Mouse (Mus musculus) brain, embryonic 18.5 days (tissue): ENCODE data around the gene Mtfr2.

Experiments
- DNase-seq: peaks from one replicate; pipeline ENCODE4 v3.0.0-alpha.2; 2012; ENCODE audit warnings: low read depth, low spot score

Gene Mtfr2

GRCm38 (mm10) chr10:20379071-20379735 lies 31.6 kb downstream of the Mtfr2 start:
- no peak for DNase-seq

- no peak for DNase-seq
Observed at GRCm38 (mm10) chr10:20380798-20381197, 33.2 kb downstream of the Mtfr2 start.

- no peak for DNase-seq
Observed at GRCm38 (mm10) chr10:20381352-20381751, 33.8 kb downstream of the Mtfr2 start.

- no peak for DNase-seq
Observed at GRCm38 (mm10) chr10:20382807-20383419, 35.3 kb downstream of the Mtfr2 start.

GRCm38 (mm10) chr10:20390568-20390967 lies 43.0 kb downstream of the Mtfr2 start:
- no peak for DNase-seq

- no peak for DNase-seq
Observed at GRCm38 (mm10) chr10:20394815-20395214, 47.2 kb downstream of the Mtfr2 start.

GRCm38 (mm10) chr10:20395778-20396177 lies 48.2 kb downstream of the Mtfr2 start:
- no peak for DNase-seq

GRCm38 (mm10) chr10:20398224-20398623 lies 50.7 kb downstream of the Mtfr2 start:
- DNase-seq = no peak

GRCm38 (mm10) chr10:20398641-20399390 lies 51.2 kb downstream of the Mtfr2 start:
- no peak for DNase-seq

GRCm38 (mm10) chr10:20400406-20400805 lies 52.8 kb downstream of the Mtfr2 start:
- no peak for DNase-seq

GRCm38 (mm10) chr10:20402941-20403340 lies 55.4 kb downstream of the Mtfr2 start:
- no peak for DNase-seq

GRCm38 (mm10) chr10:20405471-20405870 lies 57.9 kb downstream of the Mtfr2 start:
- DNase-seq = no peak

- no peak for DNase-seq
Observed at GRCm38 (mm10) chr10:20408336-20408735, 60.8 kb downstream of the Mtfr2 start.

GRCm38 (mm10) chr10:20409181-20409580 lies 61.6 kb downstream of the Mtfr2 start:
- no peak for DNase-seq
